Mouse (Mus musculus): ENCODE results near the gene Syt2.

- no peak for TF ChIP-seq EP300 (IDR thresholded peaks at IDR 0.05)
- no peak for TF ChIP-seq CTCF (IDR thresholded peaks at IDR 0.05)
Observed at GRCm38 (mm10) chr1:134777936-134778548, 131.6 kb downstream of the Syt2 start.

Data from lung, postnatal 0 days (tissue).